Mouse (Mus musculus): ENCODE data around the gene Rasl11b. TPM values are rescaled to one million over a fixed set of nuclear protein-coding genes. Genes with fewer than 3 reads are reported as not detected.

Gene Rasl11b
- polyA plus RNA-seq, 2 experiments, result 102 to 111 TPM

GRCm38 (mm10) chr5:74240926-74241680 is 46.0 kb downstream of the Rasl11b start:
- no peak overlapping the region for H3K9ac ChIP-seq (ENCODE audit: low read depth, low read length, severe bottlenecking)
- no peaks in the 10 kb centered on the region for H3K36me3 ChIP-seq (ENCODE audit: control insufficient read depth, insufficient read depth, low read length)
- H3K4me3 ChIP-seq (replicated peaks; ENCODE audit: low read length), result no peak overlapping the region
- no peaks in the 10 kb centered on the region for H3K4me1 ChIP-seq (ENCODE audit: control insufficient read depth, insufficient read depth, low read length)
- ATAC-seq (ENCODE audit: low FRiP score, low read depth) (no peak), DNase-seq (ENCODE audit: low spot score) (no peak)
- no peak overlapping the region for H3K27ac ChIP-seq (replicated peaks; ENCODE audit: low read depth, low read length)
- no peak for TF ChIP-seq POLR2A (IDR thresholded peaks at IDR 0.05; ENCODE audit: borderline replicate concordance, extremely low read depth, insufficient read depth, insufficient read length)
- H3K4me2 ChIP-seq (replicated peaks; ENCODE audit: low read depth, low read length, severe bottlenecking), result no peak overlapping the region
- 62% methylated on average over 13 of the region's 13 CpGs for WGBS
- no peaks in the 10 kb centered on the region for H3K9me3 ChIP-seq (ENCODE audit: control insufficient read depth, low read length)
- H3K27me3 ChIP-seq (ENCODE audit: control insufficient read depth, insufficient read depth, low read length), result no peaks in the 10 kb centered on the region

GRCm38 (mm10) chr5:74242654-74243053 is 47.6 kb downstream of the Rasl11b start:
- Histone ChIP-seq H3K9ac (ENCODE audit: low read depth, low read length, severe bottlenecking) (no peak overlapping the region), H3K9me3 (ENCODE audit: control insufficient read depth, low read length) (no peaks in the 10 kb centered on the region), H3K4me2 (replicated peaks; ENCODE audit: low read depth, low read length, severe bottlenecking) (no peak overlapping the region), H3K27me3 (ENCODE audit: control insufficient read depth, insufficient read depth, low read length) (no peaks in the 10 kb centered on the region), H3K4me3 (replicated peaks; ENCODE audit: low read length) (no peak overlapping the region), H3K4me1 (ENCODE audit: control insufficient read depth, insufficient read depth, low read length) (no peaks in the 10 kb centered on the region), H3K36me3 (ENCODE audit: control insufficient read depth, insufficient read depth, low read length) (no peaks in the 10 kb centered on the region), H3K27ac (replicated peaks; ENCODE audit: low read depth, low read length) (no peak overlapping the region)
- 68% methylated on average over 3 of the region's 3 CpGs for WGBS
- no peak for DNase-seq (ENCODE audit: low spot score)
- no peak for ATAC-seq (ENCODE audit: low FRiP score, low read depth)
- no peak for TF ChIP-seq POLR2A (IDR thresholded peaks at IDR 0.05; ENCODE audit: borderline replicate concordance, extremely low read depth, insufficient read depth, insufficient read length)

GRCm38 (mm10) chr5:74244406-74245019 is 49.4 kb downstream of the Rasl11b start:
- H3K27ac ChIP-seq (replicated peaks; ENCODE audit: low read depth, low read length), result no peak overlapping the region
- H3K4me3 ChIP-seq (replicated peaks; ENCODE audit: low read length), result no peak overlapping the region
- no peak overlapping the region for H3K4me2 ChIP-seq (replicated peaks; ENCODE audit: low read depth, low read length, severe bottlenecking)
- no peaks in the 10 kb centered on the region for H3K9me3 ChIP-seq (ENCODE audit: control insufficient read depth, low read length)
- TF ChIP-seq POLR2A (IDR thresholded peaks at IDR 0.05; ENCODE audit: borderline replicate concordance, extremely low read depth, insufficient read depth, insufficient read length), result no peak
- no peaks in the 10 kb centered on the region; the same call in 1 of the 2 replicates for H3K4me1 ChIP-seq (ENCODE audit: control insufficient read depth, insufficient read depth, low read length)
- DNase-seq (ENCODE audit: low spot score), result no peak
- no peaks in the 10 kb centered on the region for H3K36me3 ChIP-seq (ENCODE audit: control insufficient read depth, insufficient read depth, low read length)
- no peaks in the 10 kb centered on the region for H3K27me3 ChIP-seq (ENCODE audit: control insufficient read depth, insufficient read depth, low read length)
- no peak for ATAC-seq (ENCODE audit: low FRiP score, low read depth)
- H3K9ac ChIP-seq (ENCODE audit: low read depth, low read length, severe bottlenecking), result no peak overlapping the region
- 82% methylated on average over 14 of the region's 14 CpGs for WGBS

GRCm38 (mm10) chr5:74245641-74246145 is 50.6 kb downstream of the Rasl11b start:
- DNase-seq (ENCODE audit: low spot score) (no peak), ATAC-seq (ENCODE audit: low FRiP score, low read depth) (no peak)
- WGBS, result 87% methylated on average over 8 of the region's 8 CpGs
- Histone ChIP-seq H3K9me3 (ENCODE audit: control insufficient read depth, low read length) (no peaks in the 10 kb centered on the region), H3K4me1 (ENCODE audit: control insufficient read depth, insufficient read depth, low read length) (peaks cover 11% of the 10 kb centered on the region), H3K27ac (replicated peaks; ENCODE audit: low read depth, low read length) (no peak overlapping the region), H3K36me3 (ENCODE audit: control insufficient read depth, insufficient read depth, low read length) (no peaks in the 10 kb centered on the region), H3K4me2 (replicated peaks; ENCODE audit: low read depth, low read length, severe bottlenecking) (no peak overlapping the region), H3K27me3 (ENCODE audit: control insufficient read depth, insufficient read depth, low read length) (no peaks in the 10 kb centered on the region), H3K9ac (ENCODE audit: low read depth, low read length, severe bottlenecking) (no peak overlapping the region), H3K4me3 (replicated peaks; ENCODE audit: low read length) (no peak overlapping the region)
- TF ChIP-seq POLR2A (IDR thresholded peaks at IDR 0.05; ENCODE audit: borderline replicate concordance, extremely low read depth, insufficient read depth, insufficient read length), result no peak

- H3K27me3 ChIP-seq (ENCODE audit: control insufficient read depth, insufficient read depth, low read length), result no peaks in the 10 kb centered on the region
- no peaks in the 10 kb centered on the region for H3K9me3 ChIP-seq (ENCODE audit: control insufficient read depth, low read length)
- H3K4me1 ChIP-seq (ENCODE audit: control insufficient read depth, insufficient read depth, low read length), result peaks cover 14% of the 10 kb centered on the region
- H3K4me2 ChIP-seq (replicated peaks; ENCODE audit: low read depth, low read length, severe bottlenecking), result no peak overlapping the region
- 48% methylated on average over 4 of the region's 4 CpGs for WGBS
- DNase-seq (ENCODE audit: low spot score), result no peak
- no peak overlapping the region for H3K27ac ChIP-seq (replicated peaks; ENCODE audit: low read depth, low read length)
- no peak overlapping the region for H3K9ac ChIP-seq (ENCODE audit: low read depth, low read length, severe bottlenecking)
- no peak for TF ChIP-seq POLR2A (IDR thresholded peaks at IDR 0.05; ENCODE audit: borderline replicate concordance, extremely low read depth, insufficient read depth, insufficient read length)
- no peaks in the 10 kb centered on the region for H3K36me3 ChIP-seq (ENCODE audit: control insufficient read depth, insufficient read depth, low read length)
- peak; percentile 71; the same call in 1 of the 2 replicates for ATAC-seq (ENCODE audit: low FRiP score, low read depth)
- no peak overlapping the region for H3K4me3 ChIP-seq (replicated peaks; ENCODE audit: low read length)
Observed at GRCm38 (mm10) chr5:74246453-74246852, 51.4 kb downstream of the Rasl11b start.
